Mouse (Mus musculus) monocyte, adult 2 months (primary cell): ENCODE data around the gene Adam8.

Source experiments
- DNase-seq, 2 experiments: peaks; one replicate each; pipeline ENCODE4 v3.0.0; 2022; ENCODE audit warnings: low spot score in 2 of 2, low read depth in 1 of 2

Gene Adam8

DNA sequence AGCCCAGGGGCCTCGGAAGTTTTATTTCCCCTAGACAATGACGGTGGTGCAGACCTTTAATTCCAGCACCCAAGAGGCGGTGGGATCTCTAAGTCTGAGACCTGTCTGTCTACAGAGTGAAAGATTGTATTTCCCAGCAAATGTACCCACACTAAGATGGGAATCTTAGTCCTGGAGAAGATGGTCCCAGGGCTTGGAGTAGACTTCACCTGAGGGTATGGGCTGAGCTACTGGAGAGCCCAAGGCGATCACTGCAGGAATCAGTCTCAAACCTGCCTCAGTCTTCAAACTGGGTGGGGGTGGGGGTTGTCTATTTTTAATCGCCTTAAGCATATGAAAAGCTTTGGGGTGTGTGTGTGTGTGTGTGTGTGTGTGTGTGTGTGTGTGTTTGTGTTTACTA, 46.3 kb downstream of the Adam8 start:
- DNase-seq, result no peak

GRCm38 (mm10) chr7:139945516-139945915, 46.8 kb downstream of the Adam8 start:
- DNase-seq, result no peak

GRCm38 (mm10) chr7:139944291-139945240, 47.8 kb downstream of the Adam8 start:
- DNase-seq, result no peak

- DNase-seq, result no peak
These were observed 48.6 kb downstream of the Adam8 start, which contains the start of gene Utf1 for GRCm38 (mm10) chr7:139943674-139944281. TSS of gene Utf1 (plus strand) at chr7:139943789.

- DNase-seq, result no peak
These were observed 51.7 kb downstream of the Adam8 start for GRCm38 (mm10) chr7:139940476-139941209.

DNA sequence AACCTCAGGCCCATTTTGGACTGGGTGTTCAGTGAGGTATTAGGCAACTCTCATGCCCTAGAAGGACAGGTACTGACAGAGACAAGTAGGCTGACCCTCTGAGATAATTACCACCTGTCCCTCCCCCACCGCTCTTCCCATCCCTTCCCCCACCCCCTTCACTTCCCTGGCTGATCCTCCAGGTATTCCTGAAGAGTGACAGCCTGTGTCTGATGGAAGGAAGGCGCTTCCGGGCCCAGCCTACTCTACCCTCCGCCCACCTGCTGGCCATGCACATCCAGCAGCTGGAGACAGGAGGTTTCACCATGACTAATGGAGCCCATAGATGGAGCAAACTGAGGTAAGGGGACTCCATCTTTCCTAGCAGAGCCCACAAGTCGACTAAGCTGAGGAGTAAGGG, 54.6 kb downstream of the Adam8 start:
- DNase-seq, result no peak

GRCm38 (mm10) chr7:139937138-139937537, 55.2 kb downstream of the Adam8 start:
- DNase-seq, result no peak

GRCm38 (mm10) chr7:139936705-139937104, 55.7 kb downstream of the Adam8 start:
- no peak for DNase-seq

DNA sequence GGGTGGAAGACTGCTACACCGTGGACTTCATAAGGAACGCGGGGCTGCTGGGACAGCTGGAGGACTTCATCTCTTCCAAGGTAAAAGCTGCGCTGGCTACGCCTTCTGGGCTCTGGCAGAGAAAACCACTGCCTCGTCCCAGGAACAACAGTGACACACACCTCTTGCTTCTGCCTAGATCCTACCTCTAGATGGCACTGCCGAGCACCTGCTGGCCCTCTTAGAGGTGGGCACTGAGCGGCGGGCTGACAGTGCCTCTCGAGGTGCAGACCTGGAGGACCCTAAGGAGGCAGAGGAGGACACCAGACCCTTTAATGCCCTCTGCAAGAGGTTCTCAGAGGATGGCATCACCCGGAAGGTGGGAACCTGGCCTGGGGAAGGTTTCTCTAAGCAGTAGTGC, 61.6 kb downstream of the Adam8 start:
- DNase-seq, result no peak
